Comparison of ENCODE assay signal across 20 mouse cellular contexts in the genomic region with DNA sequence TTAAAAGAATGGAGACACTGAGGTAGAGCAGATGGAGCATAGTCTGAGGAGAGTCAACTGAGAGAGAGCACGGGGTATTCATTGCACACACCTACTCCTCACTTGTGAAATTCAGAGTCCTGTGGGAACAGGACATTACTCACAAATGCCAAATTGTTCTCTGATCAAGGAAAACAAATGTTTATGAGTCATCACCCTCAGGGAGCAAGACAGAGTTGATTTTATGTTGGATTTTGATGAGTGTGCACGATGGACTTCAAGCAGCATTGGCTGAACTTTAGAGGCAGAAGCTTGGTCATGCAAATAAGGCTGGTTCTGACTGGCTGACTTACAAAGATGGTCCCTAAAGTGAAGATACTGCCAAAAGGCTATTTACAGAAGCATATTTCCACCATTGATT.
DNase-seq lines count a peak whose midpoint lies in the region; ATAC-seq lines count a peak whose summit lies in the region.
"Had no signal": no experiment of that assay in that cellular context is flagged by ENCODE, and none has a peak within 500 bp of the region (broad histone marks: within the 10 kb centered on the region; RNA-seq: fewer than 3 reads in every experiment).

No protein-coding gene starts in this region.

- intact Hi-C loops in heart, postnatal 25 days (cut with DNase I): no loop called here

- ATAC-seq in granulocyte monocyte progenitor cell, adult 5-6 weeks (replicated peaks; ENCODE audit: poor library complexity, severe bottlenecking): no peak
- ATAC-seq: activated CD4-positive, CD25-positive, alpha-beta regulatory T cell, adult 4 months; forebrain, embryonic 16.5 days; intestine, postnatal 0 days; midbrain, embryonic 15.5 days had no signal

- peak; percentile 12 to 60 for DNase-seq in adrenal gland, adult (ENCODE audit: inconsistent age in 2 of 2, low spot score in 1 of 2)
- DNase-seq in adrenal gland, postnatal 4 days (ENCODE audit: low spot score in 2 of 2): no peak
- peak; percentile 2 to 6 for DNase-seq in heart, adult 18-20 months
- no peak for DNase-seq in heart, postnatal 25 days (ENCODE audit: low spot score)
- peak; percentile 5 for DNase-seq in 3T3-L1 (ENCODE audit: low read depth, low spot score)
- DNase-seq in brain, adult 2 months (ENCODE audit: low read depth, low spot score): peak; percentile 36
- DNase-seq in ovary, adult 18-20 months (ENCODE audit: low spot score): no peak
- DNase-seq: adrenal gland, postnatal 14 days; cerebellum, adult 18-20 months; cerebellum, postnatal 25 days; kidney, adult 9 months; kidney, postnatal 14 days; lung, embryonic 14.5 days; lung, postnatal 14 days; right cerebral cortex, adult 18-20 months had no signal

Comparison
In these comparisons a context has a peak if more than half of its experiments do, and no peak if none do; other contexts are left out.
1. DNase-seq: peak in adrenal gland, adult (2 of 2), heart, adult 18-20 months (2 of 2), 3T3-L1 (single experiment) and brain, adult 2 months (single experiment); none in adrenal gland, postnatal 4 days (0 of 2), heart, postnatal 25 days (single experiment) and ovary, adult 18-20 months (single experiment).